Mouse (Mus musculus): Measurements from ENCODE around the gene Abhd4.

DNA sequence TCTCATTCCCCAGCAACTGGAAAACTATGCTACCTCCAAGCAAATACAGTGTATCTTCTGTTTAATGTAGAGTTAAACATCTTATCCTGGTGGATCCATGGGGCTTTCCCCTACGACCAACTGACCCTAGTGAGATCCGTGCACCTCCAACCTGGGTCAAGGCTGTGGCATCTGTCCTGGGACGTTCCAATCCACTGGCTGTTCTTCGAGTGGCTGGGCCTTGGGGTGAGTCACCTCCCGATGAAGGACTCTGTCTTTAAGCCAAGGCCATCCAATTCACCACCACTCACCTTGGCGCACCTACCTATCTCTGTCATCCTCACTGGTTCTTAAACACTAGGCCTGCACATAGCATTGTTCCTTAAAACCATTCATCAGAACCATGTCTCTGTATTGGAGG lies 9.1 kb downstream of the Abhd4 start:
- TF ChIP-seq POLR2A (IDR thresholded peaks at IDR 0.05; ENCODE audit: insufficient read length, low read depth) (no peak), MYOG (IDR thresholded peaks at IDR 0.05; ENCODE audit: control insufficient read depth in 1 of 3, insufficient read depth in 1 of 3, insufficient read length in 2 of 3, low read depth in 2 of 3) (no peak), E2F4 (IDR thresholded peaks at IDR 0.05; ENCODE audit: insufficient read depth) (no peak), TCF12 (IDR thresholded peaks at IDR 0.05; ENCODE audit: insufficient read depth, poor library complexity, severe bottlenecking) (no peak), POLR2AphosphoS2 (IDR thresholded peaks at IDR 0.05; ENCODE audit: insufficient read length, low read depth) (no peak), MAX (IDR thresholded peaks at IDR 0.05; ENCODE audit: low read depth) (no peak), MYOD1 (IDR thresholded peaks at IDR 0.05; ENCODE audit: control insufficient read depth in 1 of 3, insufficient read length in 2 of 3, low read depth in 2 of 3) (no peak), USF1 (IDR thresholded peaks at IDR 0.05; ENCODE audit: low read depth) (no peak), REST (IDR thresholded peaks at IDR 0.05; ENCODE audit: insufficient read depth, insufficient read length) (no peak), CEBPB (IDR thresholded peaks at IDR 0.05; ENCODE audit: insufficient read depth, poor library complexity, severe bottlenecking) (no peak), SRF (IDR thresholded peaks at IDR 0.05; ENCODE audit: control insufficient read depth, insufficient read length, low read depth) (no peak), TCF3 (IDR thresholded peaks at IDR 0.05; ENCODE audit: insufficient read length, low read depth) (no peak)

All from myocyte (in vitro differentiated cells).